Mouse (Mus musculus): ENCODE results near the gene Tcf3. TPM values are rescaled to one million over a fixed set of nuclear protein-coding genes. Genes with fewer than 3 reads are reported as not detected.

The Tcf3 gene
- polyA plus RNA-seq, 1 experiment from 2014 or later, result 93.7 TPM

GRCm38 (mm10) chr10:80399191-80399972 lies 34.1 kb downstream of the Tcf3 start, which contains the start of gene Mbd3:
Gene Mbd3 (minus strand): TSS chr10:80399550.
- Histone ChIP-seq H3K27ac (replicated peaks; ENCODE audit: low read depth, low read length) (peak within 1 kb of the TSS; percentile 99), H3K4me3 (ENCODE audit: low read depth, low read length) (peak within 1 kb of the TSS; percentile 76), H3K4me2 (ENCODE audit: low read depth, low read length) (peak within 1 kb of the TSS; percentile 94), H3K9me3 (ENCODE audit: control insufficient read depth, low read length) (no peaks in the 10 kb centered on the region), H3K27me3 (replicated peaks; ENCODE audit: control insufficient read depth, insufficient read depth, low read length) (no peaks in the 10 kb centered on the region), H3K36me3 (ENCODE audit: control insufficient read depth, insufficient read depth, low read length) (peaks cover 62% of the 10 kb centered on the region), H3K4me1 (ENCODE audit: control insufficient read depth, insufficient read depth, low read length) (peaks cover 19% of the 10 kb centered on the region), H3K9ac (ENCODE audit: low read depth, low read length) (peak within 1 kb of the TSS; percentile 96)
- WGBS, result 0% methylated on average over 31 of the region's 82 CpGs
- DNase-seq (ENCODE audit: low spot score) (peak; percentile 100), ATAC-seq (ENCODE audit: low read depth) (peak; percentile 97)

GRCm38 (mm10) chr10:80398719-80399190 lies 34.7 kb downstream of the Tcf3 start:
- Histone ChIP-seq H3K4me1 (ENCODE audit: control insufficient read depth, insufficient read depth, low read length) (peaks cover 19% of the 10 kb centered on the region), H3K4me2 (ENCODE audit: low read depth, low read length) (peak overlapping the region; percentile 94), H3K27me3 (replicated peaks; ENCODE audit: control insufficient read depth, insufficient read depth, low read length) (no peaks in the 10 kb centered on the region), H3K9ac (ENCODE audit: low read depth, low read length) (peak overlapping the region; percentile 96), H3K36me3 (ENCODE audit: control insufficient read depth, insufficient read depth, low read length) (peaks cover 62% of the 10 kb centered on the region), H3K9me3 (ENCODE audit: control insufficient read depth, low read length) (no peaks in the 10 kb centered on the region), H3K4me3 (ENCODE audit: low read depth, low read length) (peak overlapping the region; percentile 76), H3K27ac (replicated peaks; ENCODE audit: low read depth, low read length) (peak overlapping the region; percentile 99)
- ATAC-seq (ENCODE audit: low read depth), result peak; percentile 83
- 0% methylated on average over 27 of the region's 59 CpGs for WGBS
- peak; percentile 99 for DNase-seq (ENCODE audit: low spot score)

- DNase-seq (ENCODE audit: low spot score) (no peak), ATAC-seq (ENCODE audit: low read depth) (no peak)
- Histone ChIP-seq H3K27ac (replicated peaks; ENCODE audit: low read depth, low read length) (peak overlapping the region; percentile 99), H3K9ac (ENCODE audit: low read depth, low read length) (peak overlapping the region; percentile 96), H3K4me2 (ENCODE audit: low read depth, low read length) (peak overlapping the region; percentile 94), H3K4me3 (ENCODE audit: low read depth, low read length) (peak overlapping the region; percentile 76), H3K9me3 (ENCODE audit: control insufficient read depth, low read length) (no peaks in the 10 kb centered on the region), H3K4me1 (ENCODE audit: control insufficient read depth, insufficient read depth, low read length) (peaks cover 19% of the 10 kb centered on the region), H3K27me3 (replicated peaks; ENCODE audit: control insufficient read depth, insufficient read depth, low read length) (no peaks in the 10 kb centered on the region), H3K36me3 (ENCODE audit: control insufficient read depth, insufficient read depth, low read length) (peaks cover 62% of the 10 kb centered on the region)
- WGBS, result 0% methylated on average over 1 of the region's 1 CpGs
Observed at GRCm38 (mm10) chr10:80398174-80398535, 35.3 kb downstream of the Tcf3 start.

DNA sequence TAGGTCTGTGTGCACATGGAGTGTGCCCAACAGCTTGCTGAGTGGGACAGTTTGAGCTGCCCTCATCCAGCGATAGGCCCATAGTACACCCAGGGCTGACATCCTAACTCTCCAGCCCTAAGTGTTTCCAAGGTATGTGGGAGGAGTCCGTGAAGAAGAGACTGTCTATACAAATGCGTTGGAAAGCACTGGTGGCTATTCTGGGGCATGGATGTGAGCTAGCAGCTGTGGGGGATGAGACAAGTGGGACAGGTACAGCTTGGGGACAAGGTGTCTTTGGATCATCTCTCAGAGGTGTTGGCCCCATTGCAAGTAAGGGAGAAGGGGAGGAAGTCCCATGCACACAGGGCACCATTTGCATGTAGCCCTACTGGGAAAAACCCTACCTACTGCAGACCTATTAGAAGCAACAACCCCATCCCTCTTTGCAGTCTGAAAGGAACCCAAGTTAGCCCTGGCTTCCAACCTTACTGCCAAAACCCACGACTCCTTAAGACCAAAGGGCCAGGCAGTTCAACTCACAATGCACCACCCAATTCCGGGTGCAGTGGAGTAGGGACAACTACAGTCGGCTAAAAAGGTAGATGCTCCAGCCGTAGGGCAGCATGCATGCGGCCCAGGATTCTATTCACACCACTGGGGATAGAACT lies 35.8 kb downstream of the Tcf3 start:
- WGBS, result 48% methylated on average over 8 of the region's 8 CpGs
- Histone ChIP-seq H3K4me3 (ENCODE audit: low read depth, low read length) (peak overlapping the region; percentile 76), H3K27me3 (replicated peaks; ENCODE audit: control insufficient read depth, insufficient read depth, low read length) (no peaks in the 10 kb centered on the region), H3K27ac (replicated peaks; ENCODE audit: low read depth, low read length) (peak overlapping the region; percentile 99; the same call in 1 of the 2 replicates), H3K4me1 (ENCODE audit: control insufficient read depth, insufficient read depth, low read length) (peaks cover 19% of the 10 kb centered on the region), H3K4me2 (ENCODE audit: low read depth, low read length) (peak overlapping the region; percentile 94), H3K9ac (ENCODE audit: low read depth, low read length) (peak overlapping the region; percentile 96), H3K36me3 (ENCODE audit: control insufficient read depth, insufficient read depth, low read length) (peaks cover 62% of the 10 kb centered on the region), H3K9me3 (ENCODE audit: control insufficient read depth, low read length) (no peaks in the 10 kb centered on the region)
- DNase-seq (ENCODE audit: low spot score) (no peak), ATAC-seq (ENCODE audit: low read depth) (no peak)

DNA sequence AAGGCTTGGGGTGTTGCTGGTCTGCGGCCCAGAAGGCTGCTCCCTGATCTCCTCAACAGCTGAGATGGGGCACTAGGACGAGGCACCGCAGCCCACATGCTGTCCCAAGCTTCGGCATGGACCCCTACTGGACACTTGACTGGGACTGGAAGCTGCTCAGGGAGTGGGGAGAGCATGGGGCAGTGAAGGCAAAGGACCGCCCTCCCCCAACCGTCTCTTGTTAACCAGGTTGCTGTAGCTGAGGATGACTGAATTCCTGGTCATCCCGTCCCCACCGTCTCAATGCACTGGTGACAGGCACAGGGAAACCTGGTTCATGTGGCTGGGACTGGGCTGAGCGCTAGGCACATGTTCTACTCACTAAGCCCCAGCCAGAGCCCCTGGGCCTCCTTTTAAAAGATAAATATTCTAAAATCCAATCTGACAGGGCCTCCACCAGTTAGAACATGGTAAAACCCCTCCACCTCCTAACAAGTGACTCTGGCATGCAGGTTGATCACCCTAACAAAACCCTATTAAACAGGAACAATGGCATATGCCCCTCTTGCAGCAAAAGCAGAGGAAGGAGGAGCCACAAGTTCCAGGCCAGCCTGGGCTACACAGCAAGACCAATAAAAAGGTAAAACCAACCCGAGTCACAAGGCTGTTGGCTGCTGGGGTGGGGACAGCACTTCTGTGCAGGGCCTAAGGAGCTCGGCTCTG lies 36.5 kb downstream of the Tcf3 start:
- H3K27me3 ChIP-seq (replicated peaks; ENCODE audit: control insufficient read depth, insufficient read depth, low read length), result no peaks in the 10 kb centered on the region
- peaks cover 64% of the 10 kb centered on the region for H3K36me3 ChIP-seq (ENCODE audit: control insufficient read depth, insufficient read depth, low read length)
- H3K4me2 ChIP-seq (ENCODE audit: low read depth, low read length), result peak overlapping the region; percentile 94
- H3K27ac ChIP-seq (replicated peaks; ENCODE audit: low read depth, low read length), result no peak overlapping the region
- H3K9me3 ChIP-seq (ENCODE audit: control insufficient read depth, low read length), result no peaks in the 10 kb centered on the region
- DNase-seq (ENCODE audit: low spot score) (no peak), ATAC-seq (ENCODE audit: low read depth) (no peak)
- peak overlapping the region; percentile 76; the same call in 1 of the 2 replicates for H3K4me3 ChIP-seq (ENCODE audit: low read depth, low read length)
- WGBS, result 88% methylated on average over 11 of the region's 11 CpGs
- peak overlapping the region; percentile 96 for H3K9ac ChIP-seq (ENCODE audit: low read depth, low read length)
- peaks cover 19% of the 10 kb centered on the region for H3K4me1 ChIP-seq (ENCODE audit: control insufficient read depth, insufficient read depth, low read length)

GRCm38 (mm10) chr10:80395025-80395627 lies 38.3 kb downstream of the Tcf3 start:
- H3K9ac ChIP-seq (ENCODE audit: low read depth, low read length), result no peak overlapping the region
- WGBS, result 95% methylated on average over 35 of the region's 35 CpGs
- DNase-seq (ENCODE audit: low spot score) (no peak), ATAC-seq (ENCODE audit: low read depth) (no peak)
- no peaks in the 10 kb centered on the region for H3K9me3 ChIP-seq (ENCODE audit: control insufficient read depth, low read length)
- H3K4me2 ChIP-seq (ENCODE audit: low read depth, low read length), result no peak overlapping the region
- H3K27me3 ChIP-seq (replicated peaks; ENCODE audit: control insufficient read depth, insufficient read depth, low read length), result no peaks in the 10 kb centered on the region
- H3K36me3 ChIP-seq (ENCODE audit: control insufficient read depth, insufficient read depth, low read length), result peaks cover 69% of the 10 kb centered on the region
- H3K4me3 ChIP-seq (ENCODE audit: low read depth, low read length), result no peak overlapping the region
- peaks cover 16% of the 10 kb centered on the region for H3K4me1 ChIP-seq (ENCODE audit: control insufficient read depth, insufficient read depth, low read length)
- no peak overlapping the region for H3K27ac ChIP-seq (replicated peaks; ENCODE audit: low read depth, low read length)

DNA sequence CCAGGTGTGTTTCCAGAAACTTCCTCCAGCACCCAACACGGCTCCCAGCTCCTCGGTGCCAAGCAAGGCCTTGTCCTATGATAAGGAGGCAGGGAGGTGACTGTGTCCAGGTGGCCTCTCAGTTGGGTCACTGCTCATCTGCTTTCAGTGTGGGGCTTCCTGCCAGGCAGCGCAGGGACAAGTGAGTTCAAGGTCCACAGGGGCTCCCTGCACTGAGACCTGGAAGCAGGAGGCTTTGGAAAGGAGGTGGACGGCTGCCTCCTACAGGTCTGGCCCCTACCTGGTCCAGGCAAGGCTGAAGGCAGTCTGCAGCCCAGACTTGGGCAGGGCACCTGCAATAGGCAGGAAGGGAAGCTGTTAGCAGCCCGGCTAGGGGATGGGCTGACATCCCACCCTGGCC lies 40.8 kb downstream of the Tcf3 start:
- ATAC-seq (ENCODE audit: low read depth), result no peak
- no peak overlapping the region for H3K4me3 ChIP-seq (ENCODE audit: low read depth, low read length)
- peaks cover 17% of the 10 kb centered on the region for H3K4me1 ChIP-seq (ENCODE audit: control insufficient read depth, insufficient read depth, low read length)
- peaks cover 69% of the 10 kb centered on the region for H3K36me3 ChIP-seq (ENCODE audit: control insufficient read depth, insufficient read depth, low read length)
- H3K27ac ChIP-seq (replicated peaks; ENCODE audit: low read depth, low read length), result no peak overlapping the region
- DNase-seq (ENCODE audit: low spot score), result no peak
- H3K27me3 ChIP-seq (replicated peaks; ENCODE audit: control insufficient read depth, insufficient read depth, low read length), result no peaks in the 10 kb centered on the region
- 93% methylated on average over 5 of the region's 5 CpGs for WGBS
- no peaks in the 10 kb centered on the region for H3K9me3 ChIP-seq (ENCODE audit: control insufficient read depth, low read length)
- H3K9ac ChIP-seq (ENCODE audit: low read depth, low read length), result no peak overlapping the region
- H3K4me2 ChIP-seq (ENCODE audit: low read depth, low read length), result no peak overlapping the region

DNA sequence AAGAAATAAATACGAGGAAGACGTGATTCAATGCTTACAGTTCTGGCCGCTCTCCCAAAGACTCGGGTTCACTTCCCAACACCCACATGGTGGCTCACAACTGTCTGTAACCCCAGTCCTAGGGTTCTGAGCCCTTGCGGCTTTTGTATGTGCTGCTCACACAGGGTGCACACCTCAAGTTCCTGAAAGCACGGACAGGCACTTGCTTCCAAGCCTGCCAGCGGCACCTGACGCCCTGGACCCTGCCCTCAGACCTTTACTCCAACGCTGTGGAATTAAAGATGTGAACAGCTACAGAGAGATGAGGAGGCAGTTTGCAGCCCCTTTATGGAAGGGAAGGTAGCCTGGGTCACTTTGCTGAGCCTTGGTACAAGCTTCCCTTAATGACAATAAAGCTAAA lies 42.8 kb downstream of the Tcf3 start:
- H3K36me3 ChIP-seq (ENCODE audit: control insufficient read depth, insufficient read depth, low read length), result peaks cover 51% of the 10 kb centered on the region

More for the DNA sequence above, 42.8 kb downstream of the Tcf3 start:
- H3K9me3 ChIP-seq (ENCODE audit: control insufficient read depth, low read length), result no peaks in the 10 kb centered on the region
- no peak overlapping the region for H3K9ac ChIP-seq (ENCODE audit: low read depth, low read length)
- no peak for ATAC-seq (ENCODE audit: low read depth)
- H3K4me3 ChIP-seq (ENCODE audit: low read depth, low read length), result no peak overlapping the region
- DNase-seq (ENCODE audit: low spot score), result no peak
- H3K27me3 ChIP-seq (replicated peaks; ENCODE audit: control insufficient read depth, insufficient read depth, low read length), result no peaks in the 10 kb centered on the region
- no peak overlapping the region for H3K27ac ChIP-seq (replicated peaks; ENCODE audit: low read depth, low read length)
- 85% methylated on average over 9 of the region's 9 CpGs for WGBS
- H3K4me1 ChIP-seq (ENCODE audit: control insufficient read depth, insufficient read depth, low read length), result peaks cover 7% of the 10 kb centered on the region; the same call in 1 of the 2 replicates
- no peak overlapping the region for H3K4me2 ChIP-seq (ENCODE audit: low read depth, low read length)
